Mouse (Mus musculus): Measurements from ENCODE around the gene Ciao1. TPM values are rescaled to one million over a fixed set of nuclear protein-coding genes. Genes with fewer than 3 reads are reported as not detected.

Gene Ciao1
- polyA plus RNA-seq, 1 experiment from 2014 or later: 57.5 TPM

Other genes with a start within 250 kb of the Ciao1 start
- gene Ap4e1, start 239.1 kb downstream of the Ciao1 start, polyA plus RNA-seq (2015; fragmentation: Nextera tagmentation; extraction: Ambion mirVana): 8.2 and 9.0 TPM in 2 replicates
- 42.0 and 44.0 TPM in 2 replicates for gene Blvra, start 177.2 kb downstream of the Ciao1 start, polyA plus RNA-seq (2015; fragmentation: Nextera tagmentation; extraction: Ambion mirVana)
- gene Ncaph, start 113.9 kb downstream of the Ciao1 start, polyA plus RNA-seq (2015; fragmentation: Nextera tagmentation; extraction: Ambion mirVana): 43.9 and 51.1 TPM in 2 replicates
- gene Itpripl1, start 104.4 kb downstream of the Ciao1 start, polyA plus RNA-seq (2015; fragmentation: Nextera tagmentation; extraction: Ambion mirVana): 11.9 and 14.1 TPM in 2 replicates
- gene 1810024B03Rik, start 39.5 kb downstream of the Ciao1 start, polyA plus RNA-seq (2015; fragmentation: Nextera tagmentation; extraction: Ambion mirVana): 1.4 TPM in 2 replicates
- gene Snrnp200, start 39.4 kb downstream of the Ciao1 start, polyA plus RNA-seq (2015; fragmentation: Nextera tagmentation; extraction: Ambion mirVana): 32.3 and 43.7 TPM in 2 replicates
- gene Tmem127, start 92 bp upstream of the Ciao1 start, polyA plus RNA-seq (2015; fragmentation: Nextera tagmentation; extraction: Ambion mirVana): 22.0 and 25.9 TPM in 2 replicates
- gene Stard7, start 22.4 kb upstream of the Ciao1 start, polyA plus RNA-seq (2015; fragmentation: Nextera tagmentation; extraction: Ambion mirVana): 99.6 and 102 TPM in 2 replicates
- 11.6 and 16.7 TPM in 2 replicates for gene Dusp2, start 88.3 kb upstream of the Ciao1 start, polyA plus RNA-seq (2015; fragmentation: Nextera tagmentation; extraction: Ambion mirVana)
- 0.08 TPM in 1 of 2 replicates, not detected in the other for gene Astl, start 90.8 kb upstream of the Ciao1 start, polyA plus RNA-seq (2015; fragmentation: Nextera tagmentation; extraction: Ambion mirVana)
- gene Adra2b, start 115.4 kb upstream of the Ciao1 start, polyA plus RNA-seq (2015; fragmentation: Nextera tagmentation; extraction: Ambion mirVana): 1.1 and 1.3 TPM in 2 replicates
- gene Gpat2, start 177.4 kb upstream of the Ciao1 start, polyA plus RNA-seq (2015; fragmentation: Nextera tagmentation; extraction: Ambion mirVana): 0.34 and 0.35 TPM in 2 replicates
- gene Fahd2a, start 196.7 kb upstream of the Ciao1 start, polyA plus RNA-seq (2015; fragmentation: Nextera tagmentation; extraction: Ambion mirVana): 27.1 and 30.8 TPM in 2 replicates

Data from heart, embryonic 15.5 days (tissue).